Mouse (Mus musculus) layer of hippocampus, adult 2 months (tissue): ENCODE data around the gene Ogdhl. TPM values are rescaled to one million over a fixed set of nuclear protein-coding genes. Genes with fewer than 3 reads are reported as not detected.

ENCODE experiments used
- DNase-seq, 2 experiments: peaks; one replicate each; pipeline ENCODE4 v3.0.0; 2022; ENCODE audit warnings: low spot score in 2 of 2
- H3K27ac ChIP-seq: fragments of 200-600 bp; 2 replicates; pipeline ENCODE4 v1.8.1; 2022
- H3K4me3 ChIP-seq: fragments of 200-600 bp; 2 replicates; pipeline ENCODE4 v1.8.1; 2022; ENCODE audit warnings: mild to moderate bottlenecking
- CTCF ChIP-seq: fragments of 200-600 bp; conservative IDR thresholded peaks from 2 replicates; pipeline ENCODE4 v1.8.1; 2022; ENCODE audit warnings: antibody characterized with exemption, mild to moderate bottlenecking, moderate library complexity
- long read RNA-seq, 2 experiments: library from polyadenylated mRNA; stranded (forward); transcript quantifications; one replicate each; pipeline ENCODE4 v2.0.0; 2021; ENCODE audit warnings: borderline mapping rate in 2 of 2
- total RNA-seq, 2 experiments: library from RNA; stranded (reverse); gene quantifications; 2 replicates each; pipeline ENCODE4 v1.2.3; 2021

The Ogdhl gene
- 10 to 100 TPM; 89.9 to 96.3 TPM for total RNA-seq
- long read RNA-seq, experiment 1, transcript Ogdhl-203 (24 exons, 3,723 nt), result major isoform, 54 of 90 reads
- long read RNA-seq, experiment 1, partial matches to known transcripts, result 23 of 90 reads
- long read RNA-seq, experiment 1, other reads (novel, unspliced or antisense), result 13 of 90 reads
- long read RNA-seq, experiment 2, transcript Ogdhl-203 (24 exons, 3,723 nt), result major isoform, 80 of 127 reads
- long read RNA-seq, experiment 2, partial matches to known transcripts, result 30 of 127 reads
- long read RNA-seq, experiment 2, other reads (novel, unspliced or antisense), result 17 of 127 reads

DNA sequence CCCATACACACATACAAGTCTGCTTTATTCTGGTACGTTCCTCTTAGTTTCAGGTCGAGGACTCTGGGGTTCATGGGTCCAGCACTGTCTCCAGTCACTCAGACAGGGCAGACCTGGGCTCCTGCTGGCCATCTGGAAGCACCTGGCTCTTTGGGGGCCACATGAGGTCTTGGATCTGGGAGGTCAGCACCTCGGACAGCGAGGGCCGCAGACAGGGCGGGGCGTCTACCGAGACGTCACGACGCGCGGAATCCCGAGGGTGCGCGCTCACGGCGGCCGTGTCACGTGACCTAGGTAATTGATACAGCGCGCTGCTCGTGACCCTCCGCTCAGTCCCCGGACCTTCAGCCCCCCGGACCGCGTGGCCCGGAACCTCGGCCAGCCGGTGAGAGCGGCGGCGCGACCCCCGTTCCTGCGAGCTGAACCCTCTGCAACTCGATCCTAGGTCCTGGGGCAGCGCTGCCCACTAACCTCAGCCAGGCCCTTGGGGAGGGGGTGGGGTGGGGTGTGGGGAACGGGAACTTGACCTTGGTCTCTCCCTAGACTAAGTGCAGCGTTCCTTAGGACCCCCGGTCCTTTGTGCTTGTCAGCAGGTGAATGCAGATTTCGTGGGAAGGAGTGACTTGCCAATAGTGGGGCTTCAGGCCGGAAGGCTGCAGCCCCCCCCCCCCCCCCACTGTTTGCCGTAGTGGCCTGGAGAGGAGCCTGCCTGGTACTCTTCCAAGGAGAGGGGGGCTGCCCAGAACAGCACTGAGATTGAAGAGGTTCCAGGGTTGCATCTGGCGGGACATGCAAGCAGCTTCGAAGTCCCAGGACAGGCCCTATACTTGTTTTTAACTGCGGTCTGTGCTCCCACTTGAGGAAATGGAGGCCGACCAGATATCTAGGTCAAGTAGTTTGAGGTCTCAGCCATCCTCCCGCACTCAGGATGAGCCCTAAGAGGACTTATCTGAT lies at the start of gene Ogdhl:
Gene Ogdhl (plus strand): TSS at position 288 of the 954 bp plus-strand sequence.
- no peak for TF ChIP-seq CTCF
- peak; percentile 67 to 74 for DNase-seq
- Histone ChIP-seq H3K27ac (peak within 1 kb of the TSS; percentile 91), H3K4me3 (peak within 1 kb of the TSS; percentile 77)

DNA sequence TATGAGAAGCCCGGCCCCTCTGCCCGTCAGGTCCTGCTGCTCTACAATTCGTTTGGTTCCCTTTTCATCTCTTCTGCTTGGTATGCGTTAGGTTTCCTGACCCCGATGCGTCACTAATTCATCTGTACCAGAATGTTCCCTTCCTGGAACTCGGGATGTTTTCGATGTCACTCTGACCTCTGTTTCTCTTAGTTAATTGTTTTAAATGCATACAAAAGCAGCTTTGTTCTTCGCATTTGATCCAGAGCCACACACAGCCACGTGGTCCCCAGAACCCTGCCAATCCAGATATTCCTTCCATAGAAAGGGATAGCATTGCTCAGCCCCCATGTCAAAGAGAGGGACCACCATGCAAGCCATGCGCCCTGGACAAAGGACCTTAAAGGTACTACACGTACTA lies 20.2 kb upstream of the Ogdhl start:
- peak; percentile 50 to 67 for DNase-seq
- no peak overlapping the region for H3K4me3 ChIP-seq
- TF ChIP-seq CTCF, result no peak
- peak overlapping the region; percentile 89 for H3K27ac ChIP-seq

DNA sequence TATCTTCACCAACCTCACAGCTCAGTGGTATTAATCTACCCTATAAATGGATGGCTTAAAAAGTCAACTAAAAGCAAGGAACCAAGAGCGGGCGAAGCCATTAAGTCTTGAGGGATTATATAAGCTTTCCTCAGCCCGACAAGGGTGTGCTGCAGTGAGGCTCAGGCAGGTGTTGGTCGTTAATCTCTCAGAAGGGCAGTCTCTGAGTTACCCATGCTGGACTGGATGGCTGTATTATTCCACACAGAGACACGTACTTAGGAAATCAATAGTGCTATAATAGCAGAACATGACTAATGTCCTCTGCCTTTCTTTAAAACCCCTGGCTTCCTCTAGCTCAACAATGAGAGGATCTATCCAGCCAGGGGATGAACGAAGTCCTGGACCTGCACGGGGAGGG lies 19.4 kb upstream of the Ogdhl start:
- H3K27ac ChIP-seq, result peak overlapping the region; percentile 89
- DNase-seq, result no peak
- TF ChIP-seq CTCF, result no peak
- no peak overlapping the region for H3K4me3 ChIP-seq

DNA sequence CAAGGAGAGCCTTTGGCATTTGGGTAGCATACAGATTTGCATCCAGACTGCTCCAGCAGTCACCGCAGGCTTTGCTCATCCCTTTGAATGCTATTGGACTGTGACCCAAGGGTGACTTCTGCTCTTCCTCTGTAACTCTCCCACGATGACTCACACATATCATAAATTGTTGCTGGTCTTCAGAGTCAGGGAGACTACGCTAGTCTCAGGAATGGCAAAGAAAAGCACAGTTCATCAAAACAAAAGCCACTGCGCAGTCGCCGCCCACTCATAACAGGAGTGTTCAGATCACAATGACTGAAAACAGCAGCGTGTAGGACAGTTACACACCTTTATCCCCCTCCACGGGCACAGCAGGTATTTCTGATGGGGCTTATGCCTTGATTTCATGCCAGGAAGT lies 16.9 kb upstream of the Ogdhl start:
- no peak overlapping the region for H3K4me3 ChIP-seq
- TF ChIP-seq CTCF, result no peak
- H3K27ac ChIP-seq, result no peak overlapping the region
- no peak for DNase-seq

DNA sequence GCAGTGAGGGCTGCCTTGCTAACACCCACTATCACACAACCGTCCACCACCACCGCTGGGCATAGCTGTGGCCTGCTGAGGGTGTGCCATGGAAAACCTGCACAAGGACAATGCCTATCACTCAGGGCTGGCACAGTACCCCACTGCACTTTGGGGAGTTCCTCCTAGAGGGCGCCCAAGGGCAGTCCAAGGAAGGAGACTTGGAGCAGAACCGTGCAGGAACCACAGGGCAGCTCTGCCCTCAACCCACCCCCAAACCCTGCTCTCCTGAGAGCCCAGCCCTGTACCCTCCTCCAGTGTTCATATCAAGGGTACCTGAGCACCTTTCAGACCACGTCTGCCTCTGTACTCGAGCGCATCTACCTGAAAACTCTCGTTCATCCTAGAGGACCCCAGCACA lies 11.9 kb upstream of the Ogdhl start:
- peak; percentile 57 to 83 for DNase-seq
- no peak overlapping the region for H3K27ac ChIP-seq
- H3K4me3 ChIP-seq, result no peak overlapping the region
- TF ChIP-seq CTCF, result peak; percentile 87

DNA sequence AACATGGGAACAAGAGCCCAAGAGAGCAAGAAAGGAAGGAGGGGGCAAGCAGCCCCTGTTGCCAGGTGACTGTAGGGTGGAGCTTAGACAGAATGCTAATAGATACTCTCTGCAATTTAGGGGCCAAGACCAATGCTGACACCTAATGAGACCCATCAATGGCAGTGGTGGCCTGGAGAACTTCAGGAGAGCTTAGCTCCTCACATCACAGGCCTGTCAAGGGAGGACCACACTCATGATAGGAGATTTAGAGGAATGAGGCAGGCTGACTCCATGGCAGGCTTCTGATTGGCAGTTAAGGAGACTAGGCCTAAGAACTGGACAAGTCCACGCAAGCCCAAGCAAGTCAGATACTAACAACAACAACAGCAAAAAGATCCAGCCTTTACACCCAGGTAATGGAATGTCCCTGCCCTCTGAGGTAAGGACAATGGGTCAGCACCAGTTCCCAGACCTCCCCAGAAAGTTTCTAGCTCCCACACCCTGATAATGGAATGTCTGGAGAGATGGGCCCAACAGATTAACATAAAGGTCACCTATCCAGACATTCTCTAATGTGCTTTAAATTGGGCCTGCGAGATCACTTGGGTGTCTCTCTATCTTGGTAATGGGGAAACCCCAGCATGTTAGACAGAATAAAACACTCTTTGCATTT lies 10.3 kb upstream of the Ogdhl start:
- no peak overlapping the region for H3K27ac ChIP-seq
- H3K4me3 ChIP-seq, result no peak overlapping the region
- no peak for TF ChIP-seq CTCF
- DNase-seq, result no peak

DNA sequence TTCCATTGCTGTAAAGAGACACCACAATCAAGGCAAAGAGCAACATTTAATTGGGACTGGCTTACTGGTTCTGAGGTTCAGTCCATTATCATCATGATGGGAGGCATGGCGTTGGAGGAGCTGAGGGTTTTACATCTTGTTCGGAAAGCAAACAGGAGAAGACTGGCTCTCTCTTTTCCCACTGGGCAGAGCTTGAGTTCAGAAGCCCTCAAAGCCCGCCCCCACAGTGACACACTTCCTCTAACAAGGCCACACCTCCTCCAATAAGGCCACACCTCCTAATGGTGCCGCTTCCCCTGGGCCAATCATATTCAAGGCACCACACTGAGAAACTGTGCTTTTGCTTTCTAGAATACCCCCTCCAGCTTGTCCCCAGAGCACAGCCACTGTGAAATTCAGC lies 4.0 kb upstream of the Ogdhl start:
- Histone ChIP-seq H3K27ac (no peak overlapping the region), H3K4me3 (no peak overlapping the region)
- DNase-seq, result no peak
- no peak for TF ChIP-seq CTCF

DNA sequence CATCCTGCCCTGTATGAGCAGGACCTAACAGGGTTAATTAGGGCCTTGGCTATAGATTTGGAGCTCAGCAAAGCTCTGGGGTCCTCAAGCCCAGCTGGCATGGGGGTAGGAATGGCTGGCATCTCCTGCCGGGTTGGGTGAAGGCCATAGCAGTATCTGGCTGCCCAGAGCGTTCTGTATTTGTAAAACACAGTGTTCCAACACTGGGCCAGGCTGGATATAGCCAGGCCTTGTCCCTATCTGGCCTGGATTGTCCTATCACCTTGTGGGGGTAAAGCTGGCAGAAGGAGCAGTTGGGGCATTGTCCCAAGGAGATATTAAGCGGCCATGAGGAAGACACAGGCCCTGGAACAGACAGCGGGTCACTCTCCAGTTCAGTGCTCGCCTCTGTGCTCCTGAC lies 1.4 kb downstream of the Ogdhl start:
- Histone ChIP-seq H3K27ac (peak overlapping the region; percentile 91; the same call in 1 of the 2 replicates), H3K4me3 (peak overlapping the region; percentile 4; the same call in 1 of the 2 replicates)
- DNase-seq, result no peak
- no peak for TF ChIP-seq CTCF

DNA sequence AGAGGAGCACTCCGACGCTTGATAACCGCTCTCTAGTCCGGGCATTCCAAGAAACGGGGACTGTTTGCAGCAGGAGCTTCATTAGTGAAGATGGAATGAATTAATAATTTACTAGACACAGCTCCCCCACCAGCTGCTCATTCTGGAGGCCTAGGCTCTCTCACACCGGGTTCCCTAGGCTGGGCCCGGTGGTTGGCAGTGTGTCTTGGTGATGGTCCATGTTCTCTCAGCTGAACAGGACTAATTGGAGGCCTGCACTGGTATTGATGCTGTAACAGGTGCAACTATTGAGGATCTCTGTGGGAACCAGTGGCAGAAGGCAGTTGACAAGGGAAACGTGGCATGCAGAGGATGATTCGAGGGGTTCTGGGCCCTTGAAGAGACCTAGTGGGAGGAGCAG lies 5.5 kb downstream of the Ogdhl start:
- peak in 1 of 2 experiments; percentile 25 for DNase-seq
- no peak for TF ChIP-seq CTCF
- H3K27ac ChIP-seq, result no peak overlapping the region
- no peak overlapping the region for H3K4me3 ChIP-seq

DNA sequence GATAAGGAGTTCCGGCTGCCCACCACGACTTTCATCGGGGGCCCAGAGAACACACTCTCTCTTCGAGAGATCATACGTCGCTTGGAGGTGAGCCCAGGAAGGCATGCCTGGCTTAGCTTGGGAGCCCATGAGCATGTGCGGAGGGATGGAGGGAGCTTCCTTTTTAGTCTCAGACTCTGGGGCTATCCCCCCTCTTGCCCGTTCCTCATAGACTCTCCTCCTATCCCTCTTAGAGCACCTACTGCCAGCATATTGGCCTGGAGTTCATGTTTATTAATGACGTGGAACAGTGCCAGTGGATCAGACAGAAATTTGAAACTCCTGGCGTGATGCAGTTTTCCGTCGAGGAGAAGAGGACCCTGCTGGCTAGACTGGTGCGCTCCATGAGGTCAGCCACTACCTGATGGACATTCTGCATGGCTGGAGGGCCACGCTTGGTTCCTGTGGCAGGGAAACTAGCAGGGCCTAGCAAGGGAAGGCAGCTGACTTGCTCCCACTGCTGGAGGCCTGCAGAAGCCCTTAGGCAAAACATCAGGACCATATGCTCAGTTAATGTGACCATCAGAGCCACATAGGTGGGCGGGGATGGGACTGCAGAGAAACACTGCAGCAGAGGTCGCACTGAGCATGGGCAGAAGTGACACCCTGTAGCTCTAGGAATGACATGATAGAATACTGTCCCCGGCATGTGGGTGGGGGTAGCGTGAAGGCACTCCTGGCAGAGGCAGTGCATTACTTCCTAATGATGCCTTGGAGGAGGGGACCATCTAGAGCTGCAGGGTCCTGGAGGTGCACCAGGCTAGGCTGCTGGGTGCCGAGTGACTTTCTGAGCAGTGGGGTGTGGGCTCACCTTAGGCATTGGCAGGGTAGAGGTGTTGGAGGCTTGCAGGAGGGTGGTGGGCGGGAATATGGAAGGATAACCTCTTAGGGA lies 11.0 kb downstream of the Ogdhl start:
- no peak for DNase-seq
- no peak for TF ChIP-seq CTCF
- H3K27ac ChIP-seq, result no peak overlapping the region

DNA sequence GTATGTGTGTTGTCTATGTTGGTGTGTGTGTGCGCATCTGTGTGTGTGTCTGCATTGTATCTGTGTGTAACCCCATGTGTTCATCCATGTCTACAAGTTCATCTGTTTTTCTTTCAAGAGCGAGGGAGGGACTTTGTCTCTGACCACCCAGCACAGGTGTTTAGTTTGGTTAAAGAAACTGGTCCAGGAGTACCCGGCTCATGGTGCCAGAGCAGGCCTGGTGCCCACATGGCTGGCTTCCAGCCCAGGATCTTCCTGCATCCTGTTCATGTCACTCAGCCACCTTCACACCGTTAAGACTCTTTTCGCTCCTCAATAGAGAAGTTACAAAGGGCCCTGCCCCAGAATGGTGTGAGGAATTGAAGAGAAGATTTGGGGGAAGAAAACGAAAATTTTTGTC lies 14.2 kb downstream of the Ogdhl start:
- no peak overlapping the region for H3K4me3 ChIP-seq
- no peak overlapping the region for H3K27ac ChIP-seq
- no peak for DNase-seq
- TF ChIP-seq CTCF, result no peak

More for the DNA sequence above, 11.0 kb downstream of the Ogdhl start:
- H3K4me3 ChIP-seq, result no peak overlapping the region

DNA sequence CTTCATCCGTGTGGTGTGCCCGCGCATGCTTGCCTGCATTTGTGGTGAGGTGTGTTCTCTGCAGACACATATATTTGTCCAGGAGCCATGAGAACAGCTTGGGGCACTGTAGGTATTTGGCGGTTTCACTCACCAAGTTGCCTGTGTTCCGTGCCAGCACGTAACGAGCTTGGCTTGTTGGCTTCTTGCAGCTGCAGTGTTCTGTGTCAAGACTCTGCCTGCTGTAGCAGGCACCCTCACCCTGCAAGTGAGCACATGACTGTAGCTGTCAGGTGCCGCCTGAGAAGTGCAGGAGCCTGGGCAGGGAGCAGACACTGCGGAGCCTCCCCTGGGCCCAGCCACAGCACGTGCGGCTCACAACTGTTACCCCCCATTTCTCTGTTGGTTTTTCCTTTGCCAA lies 14.7 kb downstream of the Ogdhl start:
- TF ChIP-seq CTCF, result no peak
- no peak overlapping the region for H3K4me3 ChIP-seq
- H3K27ac ChIP-seq, result no peak overlapping the region

More for the DNA sequence above, 14.7 kb downstream of the Ogdhl start:
- DNase-seq, result no peak
